In the genomic region with DNA sequence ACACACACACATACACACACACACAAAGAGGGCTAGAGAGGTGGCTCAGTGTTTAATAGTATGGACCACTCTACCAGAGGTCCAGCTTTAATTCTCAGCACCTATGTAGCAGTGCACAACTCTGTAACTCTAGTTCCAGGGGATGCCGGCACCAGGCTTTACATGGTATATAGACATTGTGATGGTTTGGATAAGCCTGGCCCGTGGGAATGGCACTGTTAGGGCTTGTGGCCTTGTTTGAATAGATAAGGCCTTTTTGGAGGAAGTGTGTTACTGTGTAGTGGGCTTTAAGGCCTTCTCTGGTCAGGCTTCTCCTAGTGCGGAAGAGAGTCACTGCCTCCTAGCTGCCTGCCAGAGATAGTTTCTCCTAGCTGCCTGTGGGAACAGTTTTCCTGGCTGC, we compare ENCODE assay signal across 18 mouse cellular contexts. TPM values are rescaled to one million over a fixed set of nuclear protein-coding genes. Genes with fewer than 3 reads are reported as not detected.
A peak's percentile ranks its signal among the peaks of the same experiment; 100 is the strongest.
DNase-seq lines count a peak whose midpoint lies in the region; ATAC-seq and TF ChIP-seq lines count a peak whose summit lies in the region.
"Had no signal": no experiment of that assay in that cellular context is flagged by ENCODE, and none has a peak within 500 bp of the region (broad histone marks: within the 10 kb centered on the region; RNA-seq: fewer than 3 reads in every experiment).

No protein-coding gene starts in this region.

- 72% methylated on average over 3 of the region's 3 CpGs for whole genome bisulfite sequencing in stomach, postnatal 0 days
- 90% methylated on average over 3 of the region's 3 CpGs for WGBS in kidney, embryonic 14.5 days

- peak; percentile 44; the same call in 1 of the 2 replicates for ATAC-seq in megakaryocyte-erythroid progenitor cell, adult 5-6 weeks (replicated peaks; ENCODE audit: low FRiP score, low TSS enrichment, poor library complexity, severe bottlenecking)
- ATAC-seq in stomach, postnatal 0 days (ENCODE audit: low FRiP score, low TSS enrichment), result peak; percentile 61; the same call in 1 of the 2 replicates
- no peak for ATAC-seq in kidney, embryonic 14.5 days (ENCODE audit: low FRiP score, low TSS enrichment)
- ATAC-seq: forebrain, postnatal 0 days had no signal

- no peak overlapping the region for H3K4me3 ChIP-seq in stomach, postnatal 0 days (ENCODE audit: low read depth, low read length)
- no peak overlapping the region for H3K4me3 ChIP-seq in kidney, embryonic 14.5 days (ENCODE audit: low read length)
- H3K4me3 ChIP-seq: embryonic facial prominence, embryonic 13.5 days; forebrain, embryonic 12.5 days; heart, embryonic 13.5 days; hindbrain, embryonic 15.5 days had no signal

- H3K9ac ChIP-seq in stomach, postnatal 0 days (ENCODE audit: low read length), result no peak overlapping the region
- no peak overlapping the region for H3K9ac ChIP-seq in kidney, embryonic 14.5 days (ENCODE audit: low read depth, low read length)
- H3K9ac ChIP-seq: embryonic facial prominence, embryonic 13.5 days; forebrain, embryonic 12.5 days; forebrain, postnatal 0 days; heart, embryonic 13.5 days; hindbrain, embryonic 15.5 days had no signal

- H3K4me2 ChIP-seq in stomach, postnatal 0 days (replicated peaks; ENCODE audit: low read depth), result no peak overlapping the region
- no peak overlapping the region for H3K4me2 ChIP-seq in kidney, embryonic 14.5 days (replicated peaks; ENCODE audit: low read depth, low read length)
- H3K4me2 ChIP-seq: embryonic facial prominence, embryonic 13.5 days; forebrain, embryonic 12.5 days; heart, embryonic 13.5 days; hindbrain, embryonic 15.5 days had no signal

- H3K27me3 ChIP-seq in stomach, postnatal 0 days (ENCODE audit: control insufficient read depth, insufficient read depth, low read length), result no peaks in the 10 kb centered on the region
- no peaks in the 10 kb centered on the region for H3K27me3 ChIP-seq in kidney, embryonic 14.5 days (ENCODE audit: control insufficient read depth, insufficient read depth, low read length)
- H3K27me3 ChIP-seq: embryonic facial prominence, embryonic 13.5 days; forebrain, embryonic 12.5 days; heart, embryonic 13.5 days; hindbrain, embryonic 15.5 days had no signal

- H3K36me3 ChIP-seq in stomach, postnatal 0 days (ENCODE audit: control insufficient read depth, insufficient read depth, low read length), result no peaks in the 10 kb centered on the region
- no peaks in the 10 kb centered on the region for H3K36me3 ChIP-seq in kidney, embryonic 14.5 days (ENCODE audit: control insufficient read depth, insufficient read depth, low read length)
- H3K36me3 ChIP-seq: embryonic facial prominence, embryonic 13.5 days; forebrain, embryonic 12.5 days; hindbrain, embryonic 15.5 days had no signal

- 0 out of 2 replicates have a peak, but pooled peaks have one; percentile 16 for TF ChIP-seq CTCF in stomach, postnatal 0 days (IDR thresholded peaks at IDR 0.05; ENCODE audit: low read depth)

- H3K4me1 ChIP-seq in stomach, postnatal 0 days (replicated peaks; ENCODE audit: control insufficient read depth, insufficient read depth), result no peaks in the 10 kb centered on the region
- no peaks in the 10 kb centered on the region for H3K4me1 ChIP-seq in kidney, embryonic 14.5 days (ENCODE audit: control insufficient read depth, insufficient read depth, low read length)
- H3K4me1 ChIP-seq: embryonic facial prominence, embryonic 13.5 days; heart, embryonic 13.5 days; hindbrain, embryonic 15.5 days had no signal

- H3K9me3 ChIP-seq in stomach, postnatal 0 days (ENCODE audit: control insufficient read depth, low read length), result no peaks in the 10 kb centered on the region
- H3K9me3 ChIP-seq in kidney, embryonic 14.5 days (ENCODE audit: control insufficient read depth, low read length), result no peaks in the 10 kb centered on the region
- H3K9me3 ChIP-seq: embryonic facial prominence, embryonic 13.5 days; forebrain, embryonic 12.5 days; heart, embryonic 13.5 days; hindbrain, embryonic 15.5 days had no signal

- H3K27ac ChIP-seq in stomach, postnatal 0 days (replicated peaks), result no peak overlapping the region
- no peak overlapping the region for H3K27ac ChIP-seq in kidney, embryonic 14.5 days (ENCODE audit: low read depth, low read length)
- H3K27ac ChIP-seq: embryonic facial prominence, embryonic 13.5 days; forebrain, embryonic 12.5 days; heart, embryonic 13.5 days; hindbrain, embryonic 15.5 days had no signal

- DNase-seq in heart, adult 11 months, result peak; percentile 73
- DNase-seq in heart, adult 9 months (ENCODE audit: low spot score in 2 of 2), result no peak
- DNase-seq in MEL-GATA-1-ER (ENCODE audit: extremely low read depth, low read depth), result peak; percentile 29
- DNase-seq in stomach, postnatal 0 days (ENCODE audit: low spot score), result peak; percentile 25
- DNase-seq in embryo, embryonic 11 days, result no peak
- DNase-seq: adrenal gland, adult 2 months; adrenal gland, postnatal 25 days; cerebellum, adult 18-20 months; cerebellum, postnatal 10 days; forebrain, postnatal 0 days; gastrocnemius, postnatal 14 days; heart, postnatal 36 days had no signal

- no peak for TF ChIP-seq EP300 in stomach, postnatal 0 days (optimal IDR thresholded peaks at IDR 0.05)

RNA-seq across cellular contexts. Expression of a gene that starts 7.7 kb away (rescaled TPM):
- 27.8 and 34.7 TPM in 2 replicates for total RNA-seq in megakaryocyte-erythroid progenitor cell, adult 5-6 weeks (2014; fragmentation: Nextera tagmentation)
- total RNA-seq in megakaryocyte-erythroid progenitor cell, adult 5-6 weeks (2017), result 59.7 and 76.6 TPM in 2 replicates
- 10.9 and 11.0 TPM in 2 replicates for polyA plus RNA-seq in stomach, postnatal 0 days (2015; fragmentation: Nextera tagmentation; extraction: Ambion mirVana)
- 29.3 and 46.2 TPM in 2 replicates for polyA plus RNA-seq in kidney, embryonic 14.5 days (2014; fragmentation: Nextera tagmentation; extraction: Ambion mirVana)

RNA-seq across cellular contexts. Expression of a gene that starts 29.3 kb away (rescaled TPM):
- 8.3 and 8.8 TPM in 2 replicates for total RNA-seq in megakaryocyte-erythroid progenitor cell, adult 5-6 weeks (2014; fragmentation: Nextera tagmentation)
- total RNA-seq in megakaryocyte-erythroid progenitor cell, adult 5-6 weeks (2017), result 13.8 and 14.5 TPM in 2 replicates
- polyA plus RNA-seq in stomach, postnatal 0 days (2015; fragmentation: Nextera tagmentation; extraction: Ambion mirVana), result 5.0 and 5.4 TPM in 2 replicates
- polyA plus RNA-seq in kidney, embryonic 14.5 days (2014; fragmentation: Nextera tagmentation; extraction: Ambion mirVana), result 16.0 and 19.6 TPM in 2 replicates

Comparison
In these comparisons a context has a peak if more than half of its experiments do, and no peak if none do; other contexts are left out.
1. DNase-seq: peak in heart, adult 11 months (single experiment), MEL-GATA-1-ER (single experiment) and stomach, postnatal 0 days (single experiment); none in heart, adult 9 months (0 of 2) and embryo, embryonic 11 days (single experiment).